Mouse (Mus musculus): ENCODE measurements around the gene Eef1akmt2.

- TF ChIP-seq POLR2A (IDR thresholded peaks at IDR 0.05; ENCODE audit: extremely low read depth, insufficient read depth, low read length): no peak
- no peak for TF ChIP-seq CTCF (IDR thresholded peaks at IDR 0.05; ENCODE audit: low read depth, low read length)
Observed at GRCm38 (mm10) chr7:132787022-132787421, 65.5 kb downstream of the Eef1akmt2 start.

Measured in liver, adult 2 months (tissue).